Mouse (Mus musculus) ES-Bruce4 (cell line): Measurements from ENCODE around the gene Tarbp1.

Experiments used
- CTCF ChIP-seq: IDR thresholded peaks from one replicate; pipeline ENCODE4 v1.8.1; 2011; ENCODE audit warnings: low read depth, low read length
- EP300 ChIP-seq: IDR thresholded peaks from 2 replicates; pipeline ENCODE4 v1.6.1; 2011; ENCODE audit warnings: low read depth, low read length; ENCODE audit not compliant: insufficient read depth
- POLR2A ChIP-seq: IDR thresholded peaks from one replicate; pipeline ENCODE4 v1.8.1; 2011; ENCODE audit warnings: low read length; ENCODE audit not compliant: insufficient read depth

DNA sequence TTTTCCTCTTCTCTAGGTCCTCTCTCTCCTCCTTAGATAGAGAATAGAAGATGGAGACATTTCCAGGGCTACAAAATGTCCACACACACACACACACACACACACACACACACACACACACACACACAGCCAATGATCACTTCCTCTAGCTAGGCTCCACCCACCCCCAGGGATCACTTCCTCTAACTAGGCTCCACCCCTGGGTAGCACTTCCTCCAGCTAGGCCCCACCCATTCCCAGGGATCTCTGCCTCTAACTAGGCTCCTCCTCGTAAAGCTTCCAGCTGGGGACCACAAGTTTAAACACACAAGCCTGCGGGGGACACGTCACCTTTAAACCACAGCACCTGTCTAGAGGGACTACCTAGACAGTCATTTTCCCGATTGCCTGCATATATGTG, 87.3 kb downstream of the Tarbp1 start:
- TF ChIP-seq POLR2A (no peak), CTCF (no peak), EP300 (no peak)
